Mouse (Mus musculus) kidney, adult 9 months (tissue): ENCODE data around the gene Wee2.

Experiments used
- DNase-seq: peaks from one replicate; pipeline ENCODE4 v3.0.0; 2022

Gene Wee2

GRCm38 (mm10) chr6:40438936-40439335 lies at the start of gene Wee2:
Gene Wee2 (plus strand): TSS chr6:40439088.
- no peak for DNase-seq

DNA sequence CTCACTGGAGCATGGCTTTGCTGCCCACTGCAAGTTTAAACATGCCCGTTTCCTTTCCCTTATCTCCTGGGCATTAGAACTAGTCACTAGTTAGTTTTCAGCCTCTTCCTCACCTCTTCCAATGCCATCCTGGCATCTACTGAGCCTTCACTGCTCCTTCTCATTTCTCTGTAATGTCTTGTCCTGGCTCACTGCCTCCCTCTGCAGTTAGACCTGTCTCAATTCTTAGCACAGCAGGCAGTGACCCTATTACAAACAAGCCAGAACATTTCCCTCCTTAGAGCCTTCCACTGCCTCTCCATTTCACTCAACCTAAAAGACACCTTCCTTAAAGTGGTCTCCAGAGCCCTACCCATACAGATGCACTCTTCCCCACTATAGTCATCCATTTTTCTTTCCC lies 47.9 kb upstream of the Wee2 start:
- no peak for DNase-seq

DNA sequence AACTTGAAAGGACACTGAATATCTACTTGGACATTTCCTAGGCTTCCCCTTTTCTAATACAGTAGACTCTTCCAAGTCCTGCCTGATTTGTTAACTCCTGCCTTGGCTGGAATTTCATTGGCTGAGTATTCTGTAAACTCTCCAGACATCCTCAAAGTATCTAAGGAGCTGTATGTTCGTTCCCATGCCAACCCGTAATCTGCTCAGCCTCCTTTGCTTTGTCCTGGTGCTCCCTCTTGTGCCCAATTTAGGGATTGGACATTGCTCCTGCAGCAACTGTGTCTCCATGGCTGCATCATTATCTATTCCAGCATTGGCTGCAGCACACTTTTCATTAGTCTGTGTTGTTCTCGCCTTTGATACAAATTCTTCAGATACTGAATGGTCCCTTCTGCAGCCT lies 45.7 kb upstream of the Wee2 start:
- peak; percentile 45 for DNase-seq

DNA sequence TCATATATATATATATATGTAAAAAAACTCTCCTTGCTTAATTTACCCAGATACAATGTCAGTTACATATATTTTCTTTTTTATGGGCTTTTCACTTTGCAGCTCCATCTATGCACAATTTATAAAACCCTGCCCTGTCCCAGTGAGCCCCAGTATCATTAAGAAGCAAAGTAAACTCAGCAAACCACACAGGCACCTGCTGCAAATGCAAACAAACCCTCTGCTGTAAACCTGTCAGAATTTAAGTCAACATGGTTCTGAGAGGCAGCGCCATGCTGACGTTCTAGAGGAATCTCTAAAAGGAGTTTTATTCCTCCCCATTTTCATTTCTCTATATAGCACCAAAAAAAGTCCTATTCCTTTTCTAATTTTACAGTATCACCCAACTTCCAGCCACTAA lies 36.9 kb upstream of the Wee2 start:
- DNase-seq: no peak

DNA sequence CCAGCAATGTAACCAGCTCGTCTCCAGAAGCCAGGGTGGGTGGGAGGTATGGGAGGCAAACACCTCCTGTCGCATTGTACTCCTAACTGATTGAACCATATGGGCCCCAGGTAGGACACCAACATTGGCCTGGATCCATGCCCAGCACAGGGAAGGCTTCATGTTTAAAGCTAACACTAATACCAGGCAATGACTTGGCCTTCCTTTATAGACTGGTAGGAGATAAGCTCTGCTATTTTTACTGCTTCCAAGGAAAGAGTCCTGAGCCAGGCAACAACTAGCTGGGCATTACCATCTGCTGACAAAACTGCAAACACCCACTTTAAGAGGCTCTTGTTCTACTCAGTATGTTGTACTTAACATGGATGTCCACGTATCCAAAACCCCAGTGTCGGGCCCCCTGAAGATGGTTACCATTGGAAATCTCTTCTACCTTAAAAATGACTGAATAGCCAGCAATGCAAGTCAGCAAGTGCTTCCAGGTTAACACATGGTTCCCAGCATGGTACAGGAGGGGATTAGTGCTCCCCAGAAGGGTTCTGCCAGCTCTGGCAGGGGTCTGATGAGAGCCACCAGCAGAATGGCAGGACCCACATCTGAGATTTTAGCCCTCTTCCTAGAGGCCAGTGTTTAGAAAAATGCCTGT lies 35.1 kb upstream of the Wee2 start:
- no peak for DNase-seq

DNA sequence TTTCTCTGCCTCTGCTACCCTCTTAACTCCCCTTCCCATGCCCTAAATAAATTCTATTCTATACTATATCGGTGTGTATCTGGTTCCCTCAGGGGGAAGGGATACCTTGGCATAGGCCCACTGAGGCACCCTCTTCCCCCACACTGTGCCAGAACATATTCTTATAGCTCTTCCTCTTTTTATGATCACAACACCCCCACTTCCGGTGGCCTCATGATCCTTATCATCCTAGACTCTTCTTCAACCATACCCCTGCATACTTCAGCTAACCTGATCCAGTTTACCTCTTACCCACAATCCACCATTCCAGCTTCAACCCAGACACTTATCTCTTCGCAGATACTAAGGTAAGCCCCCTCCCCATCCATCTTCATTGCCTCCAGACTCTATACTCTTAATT lies 27.8 kb upstream of the Wee2 start:
- no peak for DNase-seq

DNA sequence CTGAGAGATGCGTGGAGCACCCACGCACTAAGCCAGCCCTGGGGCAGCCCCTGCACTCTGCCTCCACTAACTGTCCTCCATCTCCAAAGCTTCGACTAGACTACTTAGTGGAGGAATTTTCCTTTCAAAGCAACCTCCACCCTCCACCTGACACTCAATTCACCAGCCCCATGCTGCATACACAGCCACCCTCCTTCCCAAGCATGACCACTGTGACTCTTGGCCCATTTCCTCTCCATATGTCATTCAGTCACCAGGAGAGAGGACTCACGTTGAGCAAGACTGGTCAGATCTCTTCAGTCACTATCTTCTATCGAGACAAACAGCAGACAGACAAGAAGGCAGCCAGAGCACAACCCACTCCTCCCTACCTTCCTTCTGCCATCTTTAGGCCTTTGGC lies 25.8 kb upstream of the Wee2 start:
- DNase-seq: no peak

DNA sequence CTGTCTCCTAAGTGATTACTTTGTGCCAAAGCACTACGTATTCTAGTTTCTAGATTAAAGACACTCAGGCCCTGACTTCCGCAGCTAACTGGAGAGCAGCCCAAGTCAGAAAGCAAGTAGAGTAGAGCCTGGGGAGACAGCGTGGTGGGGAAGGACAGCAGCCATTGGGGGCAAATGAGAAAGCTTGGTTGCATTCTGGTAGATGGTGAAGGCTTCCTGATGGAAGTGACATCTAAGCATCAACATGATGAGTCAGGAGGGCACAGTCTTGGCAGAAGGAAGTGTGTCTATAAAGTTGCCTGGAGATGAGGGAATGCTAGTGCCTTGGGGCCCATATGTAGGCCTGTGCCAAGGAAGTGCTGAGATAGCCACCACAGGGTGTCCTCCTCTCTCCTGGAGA lies 25.3 kb upstream of the Wee2 start:
- DNase-seq: no peak

DNA sequence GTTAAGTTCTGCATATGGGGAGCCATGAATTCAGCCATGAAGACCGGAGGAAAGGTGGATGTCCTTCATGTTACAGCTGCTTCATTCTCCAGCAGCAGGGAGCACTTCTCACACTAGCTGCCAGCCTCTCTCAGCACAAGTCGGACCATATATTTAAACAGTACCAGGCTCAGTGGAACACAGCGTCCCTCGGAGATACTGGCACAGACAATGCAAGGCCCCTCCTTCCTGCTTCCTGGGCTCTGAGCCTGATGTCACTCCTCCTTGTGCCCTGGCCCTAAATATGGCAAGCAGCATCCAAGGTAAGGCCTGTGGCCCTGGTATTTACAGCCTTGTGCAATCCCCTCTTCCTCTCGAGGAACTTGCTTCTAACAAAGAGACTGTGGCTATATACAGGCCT lies 23.1 kb upstream of the Wee2 start:
- no peak for DNase-seq

DNA sequence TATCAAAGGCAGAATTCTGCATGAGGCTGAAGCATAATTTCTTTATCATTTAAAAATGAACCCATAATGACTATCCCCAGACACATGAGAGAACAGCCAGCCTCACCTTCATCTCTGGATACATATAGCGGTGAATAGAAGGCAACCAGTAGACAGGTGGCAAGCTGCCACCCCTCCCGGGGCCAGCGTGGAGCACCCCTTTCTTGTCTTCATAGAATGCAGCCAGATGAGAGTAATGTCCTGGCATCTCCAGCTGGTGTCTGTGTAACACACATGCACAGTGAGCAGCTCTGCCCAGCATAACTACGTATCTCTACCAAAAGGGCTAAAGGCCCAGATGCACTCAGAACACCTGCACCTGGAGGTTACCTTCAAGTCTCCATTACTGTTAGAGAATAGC lies 20.5 kb upstream of the Wee2 start:
- DNase-seq: no peak

- no peak for DNase-seq
These were observed 17.8 kb upstream of the Wee2 start for GRCm38 (mm10) chr6:40421099-40421498.

GRCm38 (mm10) chr6:40423013-40423412 lies 15.9 kb upstream of the Wee2 start:
- no peak for DNase-seq

DNA sequence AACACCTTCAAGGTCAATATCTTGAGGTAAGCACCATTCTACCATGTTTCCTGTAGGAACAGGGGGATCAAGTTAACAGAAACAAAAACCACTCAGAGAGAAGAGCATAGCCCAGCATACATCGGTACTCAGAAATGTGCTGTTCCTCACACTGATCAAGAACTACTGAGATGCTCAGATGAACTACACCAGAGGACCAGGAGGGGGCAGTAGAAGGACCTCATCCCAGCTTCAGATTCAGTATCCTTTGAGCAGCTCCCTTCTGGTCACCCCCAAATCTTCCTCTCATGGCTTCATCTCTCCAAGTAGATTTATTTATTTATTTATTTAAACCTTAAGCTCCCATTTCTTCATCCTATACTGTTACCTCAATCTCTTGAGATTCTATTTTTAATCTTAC lies 15.1 kb upstream of the Wee2 start:
- peak; percentile 65 for DNase-seq

DNA sequence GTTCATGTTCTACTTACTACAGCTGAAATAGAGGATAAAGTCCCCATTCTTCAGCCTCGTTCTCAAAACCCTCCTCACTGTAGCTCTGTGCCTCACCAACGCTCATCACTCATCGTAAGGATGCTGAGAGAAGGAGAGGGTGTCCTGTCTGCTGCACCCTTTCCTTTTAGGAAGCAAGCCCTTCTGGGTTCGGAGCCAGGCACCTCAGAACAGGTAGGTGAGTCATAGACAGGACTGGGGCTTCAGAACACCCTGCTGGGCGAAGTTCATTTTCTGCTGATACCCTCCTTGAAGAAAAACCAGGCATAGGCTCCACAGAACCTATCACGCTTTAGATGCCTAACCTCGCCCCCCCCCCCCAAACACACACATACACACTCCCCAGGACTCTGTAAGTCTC lies 11.4 kb upstream of the Wee2 start:
- no peak for DNase-seq

DNA sequence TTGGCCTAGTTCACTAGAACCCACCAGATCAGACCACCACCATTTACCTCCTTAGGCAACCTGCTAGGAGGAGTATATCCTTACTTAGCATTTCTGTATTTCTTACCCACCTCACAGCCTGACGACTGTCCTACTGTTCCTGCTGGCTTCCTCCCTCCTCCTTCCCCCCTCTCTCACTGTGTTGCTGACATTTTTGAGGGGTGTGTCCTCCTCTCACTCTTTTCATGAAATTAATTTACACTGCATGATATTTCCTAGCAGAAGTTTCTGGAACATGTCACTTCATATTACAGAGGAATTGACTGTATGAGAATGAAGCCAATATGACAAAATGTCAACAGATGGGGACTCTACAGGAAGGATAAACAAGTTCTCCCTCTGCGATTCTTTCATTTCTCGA lies 10.2 kb upstream of the Wee2 start:
- DNase-seq: no peak

DNA sequence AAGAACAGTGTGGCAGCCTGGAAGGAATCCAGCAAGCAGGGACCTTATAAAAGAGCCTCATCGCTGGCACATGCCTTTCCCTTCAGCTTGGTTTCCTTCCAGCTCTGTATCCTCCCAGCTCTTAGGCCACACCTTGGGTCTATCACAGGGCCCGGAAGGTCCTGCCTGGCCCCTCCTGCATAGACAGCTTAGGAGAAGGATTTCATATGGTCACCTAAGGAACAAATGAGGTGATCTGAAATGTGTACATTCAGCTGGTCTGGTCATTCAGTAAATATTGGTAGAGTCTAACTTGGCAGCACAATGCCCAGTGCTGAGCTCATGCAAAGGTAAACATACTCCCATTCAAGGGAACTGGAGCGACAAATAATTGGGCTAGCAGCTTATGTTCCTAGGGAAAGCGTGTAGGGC lies 9.4 kb upstream of the Wee2 start:
- no peak for DNase-seq

- no peak for DNase-seq
These were observed 8.6 kb upstream of the Wee2 start for GRCm38 (mm10) chr6:40430251-40430650.

DNA sequence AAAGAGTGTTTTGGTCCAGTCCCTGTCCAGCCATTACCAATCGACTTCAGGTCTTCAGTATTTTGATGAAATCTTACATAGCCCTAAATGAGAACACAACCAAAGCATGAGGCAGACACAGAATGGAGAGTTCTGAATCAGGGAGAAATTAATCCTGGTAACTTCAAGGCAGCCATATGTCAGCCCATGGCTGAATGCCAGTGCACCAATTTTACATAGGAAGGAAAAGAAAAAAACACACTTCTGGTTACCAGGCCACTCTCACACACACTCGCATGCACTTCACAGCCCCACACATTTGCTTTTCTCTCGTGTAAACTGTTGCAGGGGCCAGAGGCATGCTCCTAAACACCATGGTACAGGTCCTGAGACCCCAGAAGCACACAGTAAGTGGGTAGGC lies 8.0 kb upstream of the Wee2 start:
- DNase-seq: no peak

DNA sequence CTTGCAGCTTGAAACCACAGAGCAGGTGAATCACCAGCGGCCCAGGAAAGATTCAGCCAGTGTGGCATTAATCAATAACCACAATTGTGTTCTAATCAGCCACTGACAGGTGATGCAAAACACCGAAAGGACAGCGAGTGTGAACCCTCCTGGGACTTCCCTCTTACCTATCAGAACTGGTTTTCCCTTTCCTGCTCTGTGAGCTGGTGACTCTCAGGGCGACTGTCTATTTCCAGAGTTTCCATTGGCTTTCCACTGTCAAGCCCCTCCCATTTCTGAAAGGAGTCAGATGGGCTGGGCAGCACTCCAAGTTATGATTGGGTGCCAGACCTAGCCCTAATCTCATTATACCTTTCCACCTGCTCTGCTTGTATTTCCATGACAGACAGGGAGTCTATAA lies 7.5 kb upstream of the Wee2 start:
- peak; percentile 12 for DNase-seq

DNA sequence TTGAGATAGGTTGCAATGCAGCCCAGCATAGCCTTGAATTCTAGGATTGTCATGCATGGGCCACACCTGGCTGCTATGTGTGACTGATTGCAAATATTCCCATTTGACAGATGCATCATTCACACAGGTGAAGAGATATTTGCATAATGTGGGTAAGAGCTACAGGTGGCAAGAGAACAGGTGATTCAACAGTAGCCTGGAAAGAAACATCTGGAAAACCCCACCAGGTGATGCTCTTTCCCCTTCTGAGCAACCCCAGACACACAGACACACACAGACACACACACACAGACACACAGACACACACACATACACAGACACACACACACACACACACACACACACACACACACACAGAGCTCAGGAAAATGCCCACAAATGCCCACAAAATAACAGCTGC lies 7.1 kb upstream of the Wee2 start:
- no peak for DNase-seq

- no peak for DNase-seq
These were observed 6.3 kb upstream of the Wee2 start for GRCm38 (mm10) chr6:40432346-40433275.

DNA sequence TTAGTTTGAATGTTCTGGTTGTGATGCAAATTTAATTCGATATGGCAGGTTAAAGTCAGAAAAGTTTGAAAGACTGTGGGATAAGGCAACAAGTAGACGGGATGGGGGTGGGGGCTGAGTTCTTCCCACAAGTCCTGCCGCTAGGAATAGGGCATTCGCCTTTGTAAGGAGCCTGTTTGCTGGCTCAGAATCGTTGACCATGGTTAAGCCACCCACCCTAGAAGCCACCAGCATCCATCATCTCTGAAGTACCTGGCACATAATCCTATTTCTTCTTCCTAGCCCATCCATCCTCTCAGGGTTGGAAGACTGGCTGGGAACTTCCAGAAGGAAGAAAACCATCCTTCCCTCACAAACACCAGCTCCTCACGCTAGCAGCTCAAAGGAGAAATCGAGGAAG lies 4.2 kb upstream of the Wee2 start:
- DNase-seq: no peak

GRCm38 (mm10) chr6:40435151-40436046 lies 3.5 kb upstream of the Wee2 start:
- DNase-seq: peak; percentile 19
